Mouse (Mus musculus): Measurements from ENCODE around the gene Yipf6. TPM values are rescaled to one million over a fixed set of nuclear protein-coding genes. Genes with fewer than 3 reads are reported as not detected.

The Yipf6 gene
- polyA plus RNA-seq (2012; rRNA removed; ENCODE audit: low replicate concordance), result 10.9 and 24.9 TPM in 2 replicates

DNA sequence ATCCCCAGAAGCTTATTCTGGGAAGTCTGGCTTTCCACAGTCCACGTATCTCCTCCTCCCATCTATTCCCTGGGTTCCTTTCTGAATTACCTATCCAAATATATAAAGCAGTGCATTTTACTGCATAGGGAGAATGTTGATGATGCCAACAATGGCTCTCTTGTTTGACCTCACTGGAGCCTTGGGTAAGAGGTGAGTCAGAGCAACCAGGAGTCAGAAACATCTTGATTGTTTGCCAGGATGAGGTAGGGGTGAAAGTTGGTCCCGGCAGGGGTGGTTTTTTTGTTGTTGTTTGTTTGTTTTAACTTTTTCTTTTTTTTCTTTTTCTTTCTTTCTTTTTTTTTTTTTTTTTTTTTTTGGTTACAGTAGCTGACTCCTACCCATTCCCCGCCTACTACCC, at the start of gene Yipf6:
TSS of gene Yipf6 (plus strand) at position 216 of the 400 bp plus-strand sequence.

DNA sequence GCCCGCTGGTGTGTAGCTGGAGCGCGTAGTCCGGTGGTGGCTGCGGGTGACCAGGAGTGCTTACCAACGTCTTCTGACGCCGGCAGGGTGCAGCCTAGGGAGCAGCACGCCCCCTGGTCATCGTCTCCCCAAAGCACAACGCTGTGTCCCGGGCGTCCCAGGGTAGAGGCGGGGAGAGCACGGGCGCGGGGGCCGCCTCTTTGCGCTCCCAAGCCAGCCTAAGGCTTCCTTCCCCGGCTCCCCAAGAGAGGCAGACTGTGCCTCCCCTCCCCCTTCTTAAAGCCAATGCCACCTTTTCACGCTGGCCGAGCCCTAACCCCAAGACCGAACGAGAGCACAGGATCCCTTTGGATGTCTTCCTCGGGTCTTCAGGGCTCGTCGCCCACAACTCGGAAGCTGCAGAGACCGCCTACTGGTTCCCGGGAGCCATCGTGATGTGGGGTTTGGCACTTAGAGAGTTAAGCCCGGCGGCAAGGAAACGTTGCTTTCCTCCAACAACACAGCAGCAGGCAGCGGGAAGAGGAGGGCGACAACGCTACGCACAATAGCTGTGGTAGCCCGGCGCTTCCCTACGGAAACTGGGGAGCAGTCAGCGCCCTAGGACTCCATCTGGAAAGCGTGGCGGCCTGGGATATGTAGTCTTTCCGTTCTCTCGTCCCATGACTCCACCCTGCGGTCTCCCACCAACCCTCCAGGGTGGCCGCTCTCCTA, 45.6 kb upstream of the Yipf6 start, which contains the start of gene Ophn1:
TSS of gene Ophn1 (minus strand) at position 620 of the 711 bp plus-strand sequence.

Other genes with a start within 250 kb of the Yipf6 start
- 11.2 and 19.3 TPM in 2 replicates for gene Ophn1, start 45.3 kb upstream of the Yipf6 start, polyA plus RNA-seq (2012; rRNA removed; ENCODE audit: low replicate concordance)
- gene Stard8, start 66.9 kb downstream of the Yipf6 start, polyA plus RNA-seq (2012; rRNA removed; ENCODE audit: low replicate concordance), result 31.3 and 35.7 TPM in 2 replicates
- 26.9 and 38.5 TPM in 2 replicates for gene Efnb1, start 199.8 kb downstream of the Yipf6 start, polyA plus RNA-seq (2012; rRNA removed; ENCODE audit: low replicate concordance)